Mouse (Mus musculus): ENCODE results near the gene Phlda2.

Gene Phlda2

DNA sequence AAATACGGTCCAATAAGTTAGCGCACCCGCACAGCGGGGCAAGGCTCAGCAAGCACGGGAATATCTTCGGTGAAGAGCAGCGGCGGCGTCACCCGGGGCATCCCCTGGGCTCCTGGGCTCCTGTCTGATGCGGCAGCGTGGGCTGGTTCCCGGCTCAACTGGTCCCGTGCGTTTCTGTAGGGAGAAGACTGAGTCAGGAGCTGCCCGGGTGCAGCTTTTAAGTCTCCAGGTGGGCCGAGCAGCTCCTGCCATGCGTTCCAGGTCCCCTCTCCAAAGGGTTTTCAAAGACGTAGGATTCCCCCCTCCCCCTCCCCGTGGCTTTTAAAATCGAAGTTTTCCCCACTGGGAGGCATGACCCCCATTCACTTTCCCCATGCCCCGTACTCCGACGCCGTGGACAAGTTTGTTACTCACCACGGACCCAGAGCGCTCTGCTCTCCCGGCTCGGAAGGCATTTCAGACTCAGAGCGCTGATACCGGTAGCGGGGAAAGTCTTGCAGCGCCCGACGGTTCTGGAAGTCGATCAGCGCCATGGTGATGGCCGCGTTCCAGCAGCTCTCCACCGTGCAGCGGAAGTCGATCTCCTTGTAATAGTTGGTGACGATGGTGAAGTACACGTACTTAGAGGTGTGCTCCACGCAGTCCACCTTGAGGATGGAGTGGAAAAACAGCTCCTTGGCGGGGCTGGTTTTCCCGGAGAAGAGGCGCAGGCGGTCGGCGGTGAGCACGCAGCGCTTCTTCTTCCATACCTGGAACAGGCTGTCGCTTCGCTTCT is 1.1 kb downstream of the Phlda2 start:
- DNase-seq, result no peak

DNA sequence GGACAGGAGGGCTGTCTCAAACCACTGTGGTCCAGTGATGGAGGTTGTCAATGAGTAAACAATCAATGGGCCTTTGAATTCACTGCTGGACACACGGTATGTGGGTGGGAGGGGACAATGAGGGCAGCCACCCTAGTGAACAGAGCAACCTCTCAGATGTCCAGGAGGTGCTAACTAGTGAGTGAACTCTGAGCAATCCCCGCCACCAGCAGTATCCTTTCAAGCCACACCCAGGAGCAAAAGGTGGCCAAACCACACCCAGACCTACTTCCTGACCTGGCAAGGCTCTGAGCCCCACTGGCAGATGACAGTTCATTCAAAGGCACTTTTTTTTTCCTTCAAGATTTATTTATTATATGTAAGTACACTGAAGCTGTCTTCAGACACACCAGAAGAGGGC is 2.0 kb downstream of the Phlda2 start:
- no peak for DNase-seq

DNA sequence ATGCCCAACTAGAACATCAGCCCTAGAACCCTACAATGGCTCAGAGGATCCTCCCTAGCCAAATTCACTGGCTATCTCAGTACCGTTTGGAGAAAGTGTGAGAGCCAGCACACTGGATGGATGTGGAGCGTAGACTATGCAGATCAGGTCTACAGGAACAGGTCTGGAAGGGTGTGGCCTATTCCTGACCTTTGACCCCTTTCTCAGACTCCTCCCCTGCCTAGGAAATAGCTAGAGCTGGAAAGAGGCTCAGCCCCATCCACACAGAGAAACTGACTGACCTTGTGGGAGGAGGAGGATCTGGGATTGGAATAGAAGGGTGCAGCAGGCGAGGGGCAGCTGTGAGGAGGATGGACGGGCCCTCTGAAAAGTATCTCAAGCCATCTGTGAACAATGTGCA is 4.4 kb downstream of the Phlda2 start:
- no peak for DNase-seq

DNA sequence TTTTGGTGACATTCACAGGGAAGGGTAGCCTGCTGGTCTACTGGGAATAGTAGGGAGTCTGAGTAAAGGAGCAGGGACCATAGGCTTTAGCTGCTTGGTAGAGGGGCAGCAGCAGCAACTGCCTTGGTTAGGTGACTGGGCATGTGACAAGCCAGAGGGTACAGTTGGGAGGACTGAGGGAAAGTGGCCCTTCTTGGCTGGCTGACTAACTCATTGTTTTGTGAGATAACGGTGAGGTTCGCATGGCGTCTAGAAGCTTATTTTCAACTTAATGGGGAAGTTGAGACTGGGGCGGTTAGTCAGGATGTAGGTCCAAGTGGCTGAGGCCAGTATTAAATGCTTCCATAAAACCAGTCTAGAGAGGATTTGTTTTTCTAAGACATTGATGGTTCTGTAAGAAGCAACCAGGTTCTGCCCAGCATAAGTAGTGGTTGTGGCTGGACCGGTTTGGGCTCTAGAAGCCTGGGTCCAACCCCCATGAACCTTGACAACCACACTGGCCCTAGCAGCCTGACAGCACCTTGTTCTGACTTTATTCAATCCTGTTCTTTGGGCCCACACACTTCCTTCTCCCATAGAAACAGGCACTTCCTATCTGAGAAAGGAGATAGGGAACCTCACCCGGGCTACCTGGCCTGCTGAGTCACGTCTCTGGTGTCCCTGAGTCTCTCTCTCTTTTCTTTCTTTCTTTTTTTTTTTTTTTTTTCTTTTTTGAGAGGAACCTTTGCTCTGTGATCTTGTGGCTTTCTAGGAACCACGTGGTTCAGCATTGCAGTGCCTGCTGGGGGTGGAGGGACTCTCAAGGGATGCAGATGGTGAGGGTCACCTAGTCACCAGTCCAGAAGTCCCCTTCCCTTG is 7.6 kb downstream of the Phlda2 start:
- DNase-seq, result no peak

DNA sequence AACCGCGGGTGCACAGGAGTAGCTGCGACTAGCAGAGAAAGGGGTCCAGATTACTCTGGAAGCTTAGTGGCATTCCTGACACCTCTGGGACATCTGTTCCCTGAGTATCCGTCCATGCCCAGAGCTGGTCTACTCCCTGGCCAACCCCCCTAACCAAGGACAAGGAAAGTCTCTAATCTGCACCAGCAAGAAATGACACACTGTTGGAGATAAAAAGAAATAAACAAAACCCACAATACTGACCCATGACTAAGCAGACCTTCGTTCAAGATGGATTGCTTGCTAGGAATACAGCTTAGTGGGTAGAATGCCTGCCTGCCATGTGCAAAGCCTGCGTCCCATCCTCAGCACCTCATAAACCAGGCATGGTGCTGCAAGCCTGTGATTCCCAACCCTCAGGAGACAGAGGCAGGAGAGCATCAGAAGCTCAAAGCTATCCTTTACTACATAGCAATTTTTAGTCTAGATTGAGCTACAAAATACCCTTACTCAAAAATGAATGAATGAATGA is 9.3 kb downstream of the Phlda2 start:
- no peak for DNase-seq

DNA sequence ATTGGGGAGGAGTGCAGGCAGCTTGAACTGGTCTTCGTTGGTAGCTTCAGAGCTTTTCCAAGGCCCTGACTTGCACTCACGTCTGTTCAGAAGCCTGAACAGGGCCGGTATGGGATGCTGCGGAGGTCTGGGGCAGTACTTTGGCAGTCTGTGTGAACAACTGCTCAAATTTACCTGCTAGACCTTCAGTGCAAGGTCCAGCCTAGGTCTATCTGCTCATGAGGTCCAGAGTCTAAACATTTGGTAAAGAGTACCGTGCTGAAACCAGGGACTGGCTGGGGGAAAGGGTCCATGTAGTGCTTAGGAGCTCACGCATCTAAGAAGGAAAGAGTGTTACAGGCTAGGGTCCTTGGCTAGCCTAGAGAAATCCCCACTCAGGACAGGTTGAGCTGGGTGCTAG is 13.2 kb downstream of the Phlda2 start:
- DNase-seq, result no peak

DNA sequence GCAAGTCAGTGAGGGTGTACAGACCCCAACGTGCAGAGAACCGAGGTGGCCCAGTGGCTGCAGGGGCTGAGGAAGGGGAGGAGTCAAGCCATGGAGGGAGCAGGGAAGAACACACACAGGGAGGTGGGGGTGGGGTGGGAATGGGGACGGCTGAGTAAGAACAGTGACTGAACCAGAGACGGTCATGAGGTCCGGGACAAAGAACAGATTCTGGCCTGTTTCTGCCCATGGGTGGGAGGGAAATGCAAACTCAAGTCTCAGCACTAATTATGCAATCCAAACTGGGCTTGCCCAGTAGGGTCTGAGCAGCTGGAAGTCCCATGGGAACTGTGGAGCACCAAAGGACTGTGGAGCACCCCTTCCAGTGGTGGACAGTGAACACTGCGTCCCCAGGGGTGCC is 20.4 kb downstream of the Phlda2 start:
- DNase-seq, result no peak

DNA sequence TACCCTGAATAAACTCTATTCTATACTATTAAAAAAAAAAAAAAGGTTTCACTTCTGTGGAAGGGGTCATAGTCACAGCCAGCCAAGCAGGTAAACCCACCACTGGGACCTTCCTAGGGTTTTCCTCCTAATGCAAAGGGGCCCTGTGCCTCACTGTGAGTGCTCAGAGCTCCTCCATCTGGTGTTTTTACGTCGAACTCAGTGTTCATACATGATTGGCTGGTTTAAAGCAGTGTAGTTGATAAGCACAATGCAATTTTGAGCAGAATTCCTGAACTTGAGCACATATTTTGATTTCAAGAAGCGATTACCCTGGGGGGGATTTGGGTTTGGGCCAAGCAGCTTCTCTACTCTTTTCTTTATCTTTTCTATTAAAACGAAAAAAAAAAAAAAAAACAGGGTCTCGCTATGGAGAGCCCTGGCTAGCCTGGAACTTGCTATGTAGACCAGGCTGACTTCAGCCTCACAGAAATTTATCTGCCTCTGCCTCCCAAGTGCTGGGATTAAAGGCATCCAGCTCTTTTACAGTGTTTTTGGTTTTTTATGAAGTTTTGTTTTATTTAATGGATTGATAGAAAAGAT is 21.1 kb downstream of the Phlda2 start:
- DNase-seq, result no peak

DNA sequence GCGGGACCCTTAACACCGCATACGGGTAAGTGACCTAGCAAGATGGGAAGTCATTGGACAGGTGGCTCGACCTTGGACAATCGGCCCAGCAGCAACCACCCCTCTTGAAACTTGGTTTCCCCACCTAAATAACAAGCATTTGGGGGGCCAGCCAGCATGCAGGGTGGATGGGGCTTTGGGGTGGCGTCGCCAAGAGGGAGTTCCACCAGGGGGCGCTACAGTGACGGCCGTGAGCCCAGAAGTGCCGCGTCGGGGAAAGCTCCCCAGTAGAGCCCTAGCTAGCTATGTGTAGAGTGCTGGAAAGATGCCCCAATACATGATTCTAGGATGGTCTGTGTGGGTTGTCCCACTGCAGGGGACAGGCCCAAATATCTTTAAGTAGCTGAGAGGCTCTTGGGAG is 22.5 kb downstream of the Phlda2 start:
- peak; percentile 62 for DNase-seq

DNA sequence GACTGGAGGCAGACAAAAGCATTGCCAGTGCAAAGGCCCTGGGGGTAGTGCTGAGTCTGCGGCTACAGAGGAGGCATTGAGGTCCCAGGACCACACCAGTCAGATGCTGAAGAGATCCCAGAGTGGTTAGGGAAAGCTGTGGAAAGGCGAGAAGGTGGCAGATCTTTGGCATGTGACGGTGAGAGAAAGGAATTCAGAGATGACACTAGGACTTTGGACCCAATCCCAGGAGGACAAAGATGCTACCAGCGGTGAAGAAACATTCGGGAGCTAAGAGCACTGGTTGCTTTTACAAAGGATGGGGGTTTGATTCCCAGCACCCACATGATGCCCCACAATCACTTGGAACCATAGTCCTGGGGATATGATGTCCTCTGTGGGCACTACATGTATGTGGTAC is 25.1 kb downstream of the Phlda2 start:
- no peak for DNase-seq

DNA sequence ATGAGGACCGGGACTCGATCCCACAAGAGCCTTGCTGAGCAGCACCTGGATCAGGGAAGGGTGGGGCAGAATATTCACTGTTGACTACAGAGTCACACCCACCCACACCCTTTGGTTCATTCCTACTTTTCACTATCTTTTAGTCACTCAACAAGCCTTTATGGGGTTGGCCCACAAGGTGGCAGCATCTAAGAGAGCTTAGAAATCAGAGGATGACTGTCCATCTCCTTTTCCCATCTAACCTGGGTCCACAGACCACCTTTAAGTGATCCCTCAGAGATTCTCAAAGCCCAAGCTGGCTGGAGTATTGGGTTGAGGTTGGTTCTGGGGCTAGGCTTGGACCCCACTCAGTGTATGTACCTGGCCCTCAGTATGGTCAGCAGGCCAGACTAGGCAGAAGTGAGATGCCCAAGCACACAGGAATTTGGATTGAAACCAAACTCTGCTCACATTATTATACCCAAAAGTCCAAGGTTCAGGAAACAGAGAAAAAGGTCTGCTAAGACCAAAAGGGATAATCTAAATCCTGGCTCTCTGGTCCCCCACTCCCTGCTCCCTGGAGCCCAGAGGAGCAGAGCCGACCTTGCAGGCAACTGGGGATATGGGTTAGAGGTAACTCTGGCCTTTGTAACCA is 26.1 kb downstream of the Phlda2 start:
- no peak for DNase-seq

DNA sequence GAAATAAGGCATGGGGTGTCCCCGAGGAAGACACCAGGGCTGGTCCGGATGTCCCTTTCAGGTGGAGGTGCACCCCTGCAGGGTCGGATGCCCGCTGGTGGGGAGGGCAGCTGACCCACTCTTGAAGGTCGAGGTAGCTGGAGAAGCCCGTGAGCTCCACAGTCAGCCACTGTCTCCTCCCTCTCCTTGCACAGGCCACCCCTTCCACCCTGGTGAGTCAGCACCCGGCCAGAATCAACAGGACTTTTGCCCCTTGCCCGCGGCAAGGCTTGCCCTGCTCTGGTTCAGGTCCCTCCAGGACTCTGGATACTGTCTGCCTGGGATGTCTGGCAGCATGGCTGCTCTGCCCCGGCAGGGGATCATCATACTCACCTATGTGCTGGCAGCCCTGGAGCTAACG is 27.1 kb downstream of the Phlda2 start:
- no peak for DNase-seq

DNA sequence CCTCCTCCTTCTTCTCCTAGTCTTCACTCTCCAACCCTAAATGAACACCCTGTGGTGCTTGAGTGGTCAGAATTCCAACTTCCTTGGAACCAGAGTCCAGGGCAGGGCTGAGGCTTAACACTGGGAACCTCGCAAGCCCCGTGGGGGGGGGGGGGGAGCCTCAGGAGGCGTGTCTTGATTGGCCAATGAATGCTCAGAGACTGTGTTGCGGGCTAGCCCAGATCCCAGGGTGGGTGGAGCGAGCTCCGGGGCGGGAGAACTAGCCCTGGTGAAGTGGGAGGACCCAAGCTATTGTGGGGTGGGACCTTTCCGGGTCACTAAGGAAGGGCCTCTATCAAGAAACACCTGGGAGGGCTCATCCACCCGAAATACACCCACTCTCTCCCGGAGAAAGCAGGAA is 28.1 kb downstream of the Phlda2 start:
- no peak for DNase-seq

DNA sequence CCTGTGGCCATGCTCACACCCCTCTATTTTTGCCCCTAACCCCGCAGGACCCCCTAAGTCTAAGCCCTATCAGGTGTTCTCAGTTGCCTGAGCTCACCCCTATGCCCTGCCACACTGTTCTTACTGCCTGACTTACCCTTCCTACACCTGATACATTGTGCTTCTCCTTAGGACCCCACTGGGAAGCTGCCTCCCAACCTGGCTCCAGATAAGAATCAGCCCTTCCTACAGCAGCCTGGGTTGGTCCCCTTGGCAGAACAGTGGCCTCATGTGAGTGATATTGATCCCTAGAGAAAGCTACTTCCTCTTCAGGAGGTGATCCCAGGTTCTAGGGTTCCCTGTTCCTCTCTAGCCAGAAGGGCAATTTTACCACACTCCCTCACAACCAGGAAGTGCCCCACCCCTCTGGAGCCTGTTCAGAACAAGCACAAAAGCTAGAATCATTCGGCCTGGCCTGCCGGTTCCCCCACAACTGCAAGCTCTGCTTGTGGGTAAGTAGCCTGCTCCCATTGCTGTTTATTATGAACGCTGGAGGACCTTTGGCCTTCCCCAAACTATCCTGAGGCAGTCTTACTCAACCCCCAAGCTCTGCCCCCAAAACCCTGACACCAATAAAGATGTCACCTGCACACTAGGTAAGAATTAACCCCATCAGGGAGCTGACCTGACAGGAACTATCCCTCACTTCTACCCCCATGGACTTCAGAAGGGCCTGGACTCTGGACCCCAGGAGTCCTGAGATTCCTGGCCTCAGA is 29.4 kb downstream of the Phlda2 start, which contains the start of gene Slc22a18:
TSS of gene Slc22a18 (plus strand) at position 390 of the 755 bp plus-strand sequence.
- no peak for DNase-seq

DNA sequence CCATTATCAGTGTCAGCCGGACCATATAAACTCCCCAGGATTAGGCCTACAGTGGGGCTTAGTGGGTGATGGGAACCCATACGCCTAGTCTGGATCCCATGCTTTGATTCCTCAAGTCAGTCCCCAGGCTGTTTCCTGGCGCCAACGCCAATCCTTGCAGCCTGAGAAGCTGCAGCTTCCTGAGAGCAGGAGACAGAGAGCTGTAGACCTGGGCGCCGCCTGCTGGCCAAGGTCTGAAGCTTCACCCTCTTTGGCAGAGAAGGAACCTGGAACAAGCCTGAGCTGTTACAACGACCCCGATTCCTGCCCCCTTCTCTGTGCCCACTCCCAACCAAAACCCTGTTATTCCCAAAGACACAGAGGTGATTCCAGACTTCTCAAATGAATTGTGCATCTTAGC is 33.0 kb downstream of the Phlda2 start:
- DNase-seq, result peak; percentile 66

DNA sequence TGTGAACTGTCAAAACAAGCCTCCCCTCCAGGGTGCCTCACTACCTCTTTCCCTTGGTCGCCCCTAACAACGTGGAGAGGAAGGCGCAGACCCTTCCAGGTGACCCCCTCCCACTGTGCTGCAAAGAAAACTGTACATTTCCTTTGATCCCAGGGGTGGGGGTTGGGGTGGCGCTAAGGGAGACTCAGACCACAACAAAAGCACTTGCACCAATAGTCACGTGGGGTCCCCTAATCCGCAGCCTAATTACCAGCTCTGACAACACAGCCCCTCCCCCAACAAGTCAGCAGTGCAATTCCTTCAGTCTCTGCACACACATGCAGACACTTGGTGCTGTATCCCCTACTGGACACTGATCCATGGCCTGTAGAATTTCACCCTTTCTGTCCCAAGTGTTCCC is 35.2 kb downstream of the Phlda2 start:
- DNase-seq, result no peak

DNA sequence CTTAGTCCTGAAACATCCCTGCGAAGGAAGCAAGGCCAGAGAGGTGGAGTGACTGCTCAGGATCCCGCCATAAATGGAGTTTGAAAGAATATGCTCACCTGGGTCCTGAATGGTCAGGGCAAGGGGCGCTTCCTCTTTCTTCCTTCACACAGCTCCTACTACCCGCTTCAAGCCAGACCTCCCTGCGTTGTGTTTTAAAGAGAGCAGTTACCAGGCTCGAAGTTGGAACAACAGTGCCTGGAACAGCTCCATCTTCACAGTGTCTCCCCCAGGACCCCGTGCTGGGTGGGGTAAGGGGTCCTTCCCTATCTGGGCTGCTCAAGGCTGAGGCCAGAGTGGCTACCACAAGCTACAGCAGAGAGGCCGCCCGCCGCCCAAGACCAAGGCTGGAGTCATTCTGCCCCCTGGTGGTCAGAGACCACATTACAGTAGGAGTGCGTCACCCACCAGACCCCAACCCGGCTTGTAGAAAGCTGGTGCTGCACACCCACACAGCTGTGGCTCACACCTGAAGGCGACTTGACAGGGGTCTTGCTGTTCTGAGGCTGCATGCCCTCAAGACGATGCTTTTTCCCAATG is 36.8 kb downstream of the Phlda2 start:
- DNase-seq, result peak; percentile 80

DNA sequence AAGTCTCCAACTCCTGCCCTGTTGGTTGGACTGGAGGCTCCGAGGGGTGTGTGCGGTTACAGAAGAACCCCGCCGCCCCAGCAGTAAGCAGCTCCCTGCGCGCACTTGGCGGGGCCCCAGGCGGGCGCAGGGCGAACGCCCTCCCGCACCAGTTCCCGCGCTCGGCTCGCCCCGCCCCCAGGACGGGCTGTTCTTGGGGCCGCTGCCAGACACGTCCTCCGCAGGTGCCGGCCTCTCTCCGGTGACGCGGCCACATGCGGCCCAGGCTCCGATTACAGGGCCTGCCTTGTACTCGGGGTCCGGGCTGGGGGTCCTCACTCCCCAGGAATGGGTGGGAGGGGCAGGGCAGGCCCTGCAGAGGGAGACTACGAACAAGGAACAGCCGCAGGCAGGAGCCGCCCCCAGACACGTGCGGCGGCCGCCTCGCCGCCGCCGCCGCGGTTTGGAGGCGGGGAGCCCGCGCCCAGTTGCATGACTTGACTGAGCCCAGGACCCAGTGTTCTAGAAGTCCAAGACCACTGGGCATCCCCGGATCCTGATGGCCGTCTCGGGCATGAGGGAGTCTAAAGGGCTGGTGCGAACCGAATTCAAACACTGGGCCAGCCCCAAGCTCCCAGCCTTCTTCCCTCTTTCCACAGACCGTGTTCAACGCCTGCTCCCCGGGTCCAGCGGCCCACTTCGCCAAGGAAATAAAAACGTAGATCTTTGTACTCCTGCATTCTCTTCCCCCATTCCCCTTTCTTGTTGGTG is 38.0 kb downstream of the Phlda2 start:
- DNase-seq, result peak; percentile 33

DNA sequence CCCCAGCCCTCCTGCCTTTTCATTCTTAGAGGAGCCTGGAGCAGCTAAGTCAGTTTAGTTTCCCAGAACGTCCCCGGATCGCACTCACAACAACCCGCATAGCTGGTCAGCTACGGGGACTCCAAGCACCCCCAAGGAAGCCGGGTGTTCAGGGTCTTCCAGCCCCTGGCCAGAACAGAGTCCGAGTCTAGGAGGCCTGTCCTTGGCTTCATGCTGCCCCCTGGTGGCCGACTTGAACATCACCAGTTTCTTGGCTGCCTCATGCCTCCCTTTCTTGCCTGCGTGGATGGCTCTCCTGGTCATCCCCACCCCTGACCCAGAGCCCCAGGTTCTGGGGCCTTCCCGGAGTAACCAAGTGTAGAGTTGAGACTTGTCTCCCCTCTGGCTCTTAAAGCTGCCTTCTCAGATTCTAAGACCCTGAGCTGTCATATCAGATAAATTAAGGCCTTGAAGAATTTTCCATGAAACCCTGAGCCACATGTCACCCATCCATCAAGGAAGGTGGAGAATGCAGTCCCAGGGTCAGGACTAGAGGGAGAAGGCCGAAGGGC is 39.0 kb downstream of the Phlda2 start:
- peak; percentile 68 for DNase-seq

DNA sequence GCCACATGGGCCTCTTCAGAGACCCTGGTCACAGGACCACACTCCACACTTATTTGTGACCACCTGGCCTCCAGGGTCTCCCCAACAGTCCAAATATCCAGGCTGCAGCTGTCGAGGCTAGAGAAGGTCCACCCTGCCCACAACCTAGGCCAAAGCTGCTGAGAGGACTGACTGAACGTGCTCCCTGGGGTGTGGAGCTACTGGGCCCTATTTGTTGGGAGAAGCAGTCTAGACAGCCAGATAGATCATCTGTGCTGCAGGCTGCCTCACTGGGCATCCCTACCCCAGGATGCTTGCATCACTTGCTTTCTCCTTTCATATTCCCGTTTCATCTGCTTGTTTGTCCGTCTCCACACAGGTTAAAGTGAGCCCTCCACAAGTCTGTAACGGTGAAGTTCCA is 40.4 kb downstream of the Phlda2 start:
- DNase-seq, result no peak

DNA sequence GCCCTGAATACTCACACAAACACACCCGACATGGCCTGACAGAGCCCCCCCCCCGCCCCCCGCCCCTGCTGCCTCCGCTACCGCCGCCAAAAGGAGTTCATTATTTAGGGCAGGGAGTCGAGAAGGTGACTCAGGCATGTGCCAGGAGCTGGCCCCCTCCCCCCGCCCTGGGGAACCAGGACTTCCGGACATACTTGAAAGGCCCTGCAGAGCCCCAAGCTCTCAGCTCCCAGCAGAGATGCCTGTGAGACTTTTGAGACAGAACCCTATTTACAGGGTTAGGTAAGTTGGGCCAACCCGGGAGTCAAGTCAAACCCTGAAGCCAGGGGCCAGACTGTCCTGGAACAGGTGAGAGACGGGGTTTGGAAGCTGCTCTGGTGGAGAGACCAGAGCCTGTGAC is 41.0 kb downstream of the Phlda2 start:
- no peak for DNase-seq

Measured in thymus, postnatal 25 days (tissue).